Mouse (Mus musculus) E14TG2a.4 (cell line): ENCODE results near the gene Prr3.

ENCODE experiments used
- CTCF ChIP-seq: conservative IDR thresholded peaks from 2 replicates; pipeline ENCODE4 v1.5.1; 2014; ENCODE audit warnings: low read length
- POU5F1 ChIP-seq: IDR thresholded peaks from 2 replicates; pipeline ENCODE4 v1.6.1; 2014; ENCODE audit warnings: low read length, borderline replicate concordance

DNA sequence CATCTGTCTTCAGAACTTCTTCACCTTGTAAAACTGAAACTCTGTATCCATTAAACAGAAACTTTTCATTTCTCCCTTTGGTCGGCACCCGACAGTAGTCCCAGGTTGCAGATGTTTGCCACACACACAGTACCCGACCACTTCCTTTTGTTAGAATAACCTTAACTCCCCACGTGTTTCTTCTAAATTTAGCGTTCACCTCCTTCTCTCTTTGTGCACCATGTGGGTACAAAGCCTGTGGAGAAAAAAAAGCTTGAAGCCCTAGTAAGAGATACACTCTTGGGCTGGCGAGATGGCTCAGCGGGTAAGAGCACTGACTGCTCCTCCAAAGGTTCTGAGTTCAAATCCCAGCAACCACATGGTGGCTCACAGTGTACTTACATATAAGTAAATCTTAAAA, 19.3 kb upstream of the Prr3 start:
- TF ChIP-seq CTCF (no peak), POU5F1 (no peak)
